Comparison of ENCODE assay signal across 27 mouse cellular contexts in the genomic region with DNA sequence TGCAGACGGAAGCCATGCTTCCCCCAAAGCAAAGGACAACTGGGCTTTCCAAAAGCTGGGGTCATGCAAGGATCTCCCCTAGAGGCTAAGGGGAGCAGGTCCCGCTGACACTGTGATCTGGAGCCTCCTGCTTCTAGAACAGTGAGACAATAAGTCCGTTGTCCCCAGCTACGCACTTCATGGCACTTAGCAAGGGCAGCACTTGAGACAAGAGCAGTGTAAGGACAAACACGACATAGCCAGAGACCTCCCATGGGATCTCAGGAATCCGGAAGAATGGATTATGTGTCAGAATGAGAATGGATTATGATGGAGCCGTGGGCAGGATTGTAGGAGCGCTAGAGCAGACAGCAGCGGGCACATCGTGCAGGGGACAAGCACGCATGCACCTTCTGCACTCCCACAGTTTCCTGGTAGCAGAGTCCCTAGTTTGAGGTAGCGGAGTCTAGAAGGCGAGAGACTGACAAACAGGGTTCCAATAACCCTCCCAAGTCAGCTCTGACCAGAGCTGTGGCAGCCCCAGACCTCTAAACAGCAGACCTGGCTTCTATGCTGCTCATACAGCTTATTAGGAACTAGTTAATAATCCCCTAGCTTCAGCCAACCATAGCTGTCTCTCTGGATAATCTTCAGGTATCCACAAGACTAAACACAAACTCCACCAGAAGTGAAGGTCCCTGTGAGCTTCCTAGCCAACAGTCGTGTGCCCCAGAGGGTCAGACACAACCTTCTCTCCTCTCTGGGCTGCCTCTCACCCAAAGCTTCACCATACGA. TPM values are rescaled to one million over a fixed set of nuclear protein-coding genes. Genes with fewer than 3 reads are reported as not detected.
A peak's percentile ranks its signal among the peaks of the same experiment; 100 is the strongest.
DNase-seq lines count a peak whose midpoint lies in the region; ATAC-seq and TF ChIP-seq lines count a peak whose summit lies in the region.
"Had no signal": no experiment of that assay in that cellular context is flagged by ENCODE, and none has a peak within 500 bp of the region (broad histone marks: within the 10 kb centered on the region; RNA-seq: fewer than 3 reads in every experiment).

No protein-coding gene starts in this region.

- no peaks in the 10 kb centered on the region for H3K4me1 ChIP-seq in lung, adult 2 months (ENCODE audit: control insufficient read depth, insufficient read depth, low read length)
- H3K4me1 ChIP-seq: neural tube, embryonic 12.5 days had no signal

- no peak for TF ChIP-seq POLR2A in lung, adult 2 months (IDR thresholded peaks at IDR 0.05; ENCODE audit: borderline replicate concordance, extremely low read depth, low read depth, low read length)

- peak; percentile 67 for DNase-seq in heart, adult 11 months
- no peak for DNase-seq in heart, adult 8-10 months (ENCODE audit: low spot score)
- peak; percentile 62 for DNase-seq in kidney, adult 9 months
- peak; percentile 31 for DNase-seq in lung, adult 2 months
- DNase-seq in lung, postnatal 36 days, result peak; percentile 62
- DNase-seq in adrenal gland, adult 2 months, result no peak
- no peak for DNase-seq in urinary bladder, postnatal 36 days (ENCODE audit: low spot score in 2 of 2)
- DNase-seq: adrenal gland, postnatal 10 days; cerebellum, adult 2 months; heart, adult 2 months; layer of hippocampus, postnatal 36 days; right cerebral cortex, postnatal 25 days had no signal

- no peak for ATAC-seq in erythroblast, adult 5-6 weeks (replicated peaks; ENCODE audit: low FRiP score, poor library complexity, severe bottlenecking)
- ATAC-seq: forebrain, embryonic 16.5 days had no signal

- WGBS in lung, adult 2 months, result 71% methylated on average over 15 of the region's 15 CpGs

- H3K4me3 ChIP-seq in lung, adult 2 months (replicated peaks; ENCODE audit: extremely low read depth, low read depth, low read length), result no peak overlapping the region
- H3K4me3 ChIP-seq: heart, adult 2 months; neural tube, embryonic 12.5 days had no signal

- no peak for TF ChIP-seq CTCF in lung, adult 2 months (IDR thresholded peaks at IDR 0.05; ENCODE audit: insufficient read depth, low read length)

RNA-seq across cellular contexts. Expression of a gene that starts 50.7 kb away (rescaled TPM):
- not detected for total RNA-seq in heart, adult 8-10 months (2022)
- not detected in 2 replicates for polyA plus RNA-seq in lung, adult 2 months (2012; rRNA removed)
- not detected in 2 replicates for total RNA-seq in erythroblast, adult 5-6 weeks (2015; ENCODE audit: low replicate concordance)
- not detected in 2 replicates for total RNA-seq in erythroblast, adult 5-6 weeks (2017; ENCODE audit: low replicate concordance)
- total RNA-seq in adrenal gland, adult 2 months (2021), result not detected
- not detected in 2 replicates for polyA plus RNA-seq in adrenal gland, adult 2 months (2012; rRNA removed)
- total RNA-seq: adrenal gland, postnatal 10 days; common myeloid progenitor, adult 5-6 weeks; gastrocnemius, adult 8-10 months; heart, adult 2 months; layer of hippocampus, adult 18-20 months; layer of hippocampus, postnatal 36 days; left cerebral cortex, postnatal 36 days; liver, adult 2 months; MEL; monocyte, adult 5-6 weeks had no signal
- polyA plus RNA-seq: cerebellum, adult 2 months; embryonic facial prominence, embryonic 11.5 days; forebrain, embryonic 16.5 days; heart, adult 2 months; heart, embryonic 16.5 days; hindbrain, embryonic 11.5 days; intestine, embryonic 14.5 days; liver, adult 2 months; midbrain, embryonic 11.5 days; neural tube, embryonic 12.5 days had no signal

Comparison
In these comparisons a context has a peak if more than half of its experiments do, and no peak if none do; other contexts are left out.
1. DNase-seq: peak in heart, adult 11 months (single experiment), kidney, adult 9 months (single experiment), lung, adult 2 months (single experiment) and lung, postnatal 36 days (single experiment); none in heart, adult 8-10 months (single experiment), adrenal gland, adult 2 months (single experiment) and urinary bladder, postnatal 36 days (0 of 2).